Mouse (Mus musculus) left cerebral cortex, adult 18-20 months (tissue): Measurements from ENCODE around the gene Taf6. TPM values are rescaled to one million over a fixed set of nuclear protein-coding genes. Genes with fewer than 3 reads are reported as not detected.

Experiments
- DNase-seq, 2 experiments: peaks; one replicate each; pipeline ENCODE4 v3.0.0; 2021 to 2022; ENCODE audit warnings: low spot score in 2 of 2, mixed read lengths in 1 of 2
- microRNA-seq, 2 experiments: library from miRNA; unstranded; fragments of <30 nt; microRNA quantifications; one replicate each; pipeline ENCODE4 v1.2.0; 2021
- total RNA-seq, 2 experiments: library from RNA; stranded (reverse); gene quantifications; 2 replicates each; pipeline ENCODE4 v1.2.3; 2021

The Taf6 gene
- total RNA-seq, 2 experiments from 2014 or later, result 42.4 to 43.2 TPM

DNA sequence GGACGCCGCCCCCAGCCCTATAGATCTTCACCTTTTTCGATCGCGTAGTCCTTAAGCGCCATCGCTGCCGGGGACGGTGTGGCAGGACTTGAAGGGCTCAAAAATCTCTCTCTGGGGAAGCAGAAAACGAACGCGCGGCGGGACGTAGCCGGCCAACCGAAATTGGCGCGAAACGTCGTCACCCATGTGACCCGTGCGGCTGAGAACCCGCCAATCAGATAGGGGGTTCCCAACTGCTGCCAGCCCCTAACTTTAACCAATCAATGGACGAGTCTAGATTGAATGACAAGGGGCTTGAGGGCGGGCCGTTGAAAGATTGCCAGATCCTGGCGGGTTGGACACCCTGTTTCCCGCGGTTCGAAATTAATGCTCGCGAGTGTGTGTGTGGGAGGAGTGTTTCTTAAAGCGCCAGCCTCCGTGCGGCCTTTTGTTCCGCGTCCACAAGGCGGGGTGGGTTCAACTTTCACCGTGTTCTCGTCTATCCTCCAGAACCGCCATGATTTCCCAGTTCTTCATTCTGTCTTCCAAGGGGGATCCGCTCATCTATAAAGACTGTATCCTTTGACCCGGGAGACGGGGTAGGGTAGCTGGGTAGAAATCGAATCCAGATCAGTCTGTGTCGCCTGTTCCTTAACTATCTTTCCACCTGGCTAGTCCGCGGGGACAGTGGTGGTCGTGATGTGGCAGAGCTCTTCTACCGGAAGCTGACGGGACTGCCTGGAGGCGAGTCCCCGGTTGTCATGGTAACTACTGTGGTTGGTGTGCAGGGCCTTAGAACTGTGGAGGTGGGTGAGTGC is 15.4 kb downstream of the Taf6 start, which contains the start of the genes Ap4m1 and Mcm7:
TSS of gene Ap4m1 (plus strand) at position 308 of the 797 bp plus-strand sequence.
TSS of gene Mcm7 (minus strand) at position 728 of the 797 bp plus-strand sequence.
- peak; percentile 96 to 97 for DNase-seq

DNA sequence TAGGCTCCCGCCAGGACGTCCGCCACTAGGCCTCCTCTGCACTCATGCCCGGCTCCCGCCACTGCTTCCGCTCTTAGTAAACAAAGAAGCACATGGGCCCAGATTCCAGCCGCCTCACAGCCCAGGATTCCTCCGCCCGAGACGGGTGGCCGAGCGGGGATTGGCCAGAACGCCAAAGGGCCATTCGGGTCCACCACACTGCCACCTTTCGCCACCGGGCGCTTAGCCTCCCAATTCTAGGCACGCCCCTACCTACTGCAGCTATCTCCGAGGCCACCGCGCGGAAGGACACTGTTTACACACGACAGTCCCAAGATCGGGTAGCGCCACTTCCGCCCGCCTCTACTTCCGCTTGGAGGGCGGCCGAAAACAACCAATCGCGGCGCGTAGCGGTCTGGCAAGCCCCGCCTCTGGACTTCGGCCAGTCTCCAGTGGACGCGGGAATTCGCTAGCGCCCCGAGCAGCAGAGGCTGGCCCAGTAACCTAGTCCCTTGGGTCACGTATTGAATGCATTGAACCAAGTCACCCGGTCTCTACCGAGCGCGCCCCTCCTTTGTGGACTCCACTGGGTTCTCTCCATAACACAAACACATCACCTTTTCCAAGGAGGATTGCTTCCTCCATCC is 16.2 kb downstream of the Taf6 start:
- DNase-seq, result peak; percentile 96 to 97

DNA sequence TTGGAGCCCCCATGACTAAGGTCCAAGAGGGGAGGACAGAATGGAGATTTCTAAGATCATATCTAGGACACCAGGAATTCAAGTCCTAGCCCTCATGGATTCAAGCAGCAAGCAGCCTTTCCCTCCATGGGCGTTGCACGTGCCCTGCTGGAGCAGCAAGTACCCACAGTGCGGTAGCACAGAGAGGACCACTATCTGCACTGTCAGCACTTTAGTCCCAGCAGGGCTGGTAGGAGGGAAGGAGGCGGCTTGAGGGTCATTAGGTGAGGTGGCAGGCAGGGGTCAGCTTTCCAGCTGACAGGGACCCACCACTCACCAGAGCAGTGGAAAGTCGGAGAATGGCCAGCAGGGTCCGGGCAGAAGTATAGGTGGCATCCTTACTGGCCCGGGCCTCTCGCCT is 21.7 kb downstream of the Taf6 start:
- DNase-seq, result no peak

DNA sequence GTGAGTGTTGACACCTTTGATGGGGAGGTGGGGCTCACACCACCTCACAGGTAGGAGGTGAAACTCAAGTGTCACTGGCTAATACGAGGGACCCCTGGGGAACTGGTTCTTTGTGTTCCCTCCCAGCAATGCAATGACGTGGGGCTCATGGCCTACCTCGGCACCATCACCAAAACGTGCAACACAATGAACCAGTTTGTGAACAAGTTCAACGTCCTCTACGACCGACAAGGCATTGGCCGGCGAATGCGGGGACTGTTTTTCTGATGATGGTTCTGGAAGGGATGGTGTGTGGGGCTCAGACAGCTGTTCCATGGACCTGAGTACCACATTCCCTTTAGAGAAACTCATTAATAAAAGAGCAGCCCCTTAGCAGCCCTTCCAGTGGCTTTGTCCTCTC is 23.6 kb downstream of the Taf6 start:
- DNase-seq, result no peak

DNA sequence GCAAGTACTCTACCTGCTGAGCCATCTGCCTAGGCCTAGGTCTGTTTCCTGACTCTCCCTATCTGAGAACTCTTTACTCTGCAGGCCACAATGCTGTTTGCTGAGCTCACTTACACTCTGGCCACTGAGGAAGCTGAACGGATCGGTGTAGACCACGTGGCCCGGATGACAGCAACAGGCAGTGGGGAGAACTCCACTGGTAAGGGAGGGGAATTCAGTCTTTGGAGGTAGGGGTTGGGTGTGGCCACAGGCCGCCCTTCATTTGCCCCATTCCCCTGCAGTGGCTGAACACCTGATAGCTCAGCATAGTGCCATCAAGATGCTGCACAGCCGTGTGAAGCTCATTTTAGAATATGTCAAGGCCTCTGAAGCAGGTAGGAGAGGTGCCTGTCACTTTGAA is 24.2 kb downstream of the Taf6 start:
- no peak for DNase-seq

DNA sequence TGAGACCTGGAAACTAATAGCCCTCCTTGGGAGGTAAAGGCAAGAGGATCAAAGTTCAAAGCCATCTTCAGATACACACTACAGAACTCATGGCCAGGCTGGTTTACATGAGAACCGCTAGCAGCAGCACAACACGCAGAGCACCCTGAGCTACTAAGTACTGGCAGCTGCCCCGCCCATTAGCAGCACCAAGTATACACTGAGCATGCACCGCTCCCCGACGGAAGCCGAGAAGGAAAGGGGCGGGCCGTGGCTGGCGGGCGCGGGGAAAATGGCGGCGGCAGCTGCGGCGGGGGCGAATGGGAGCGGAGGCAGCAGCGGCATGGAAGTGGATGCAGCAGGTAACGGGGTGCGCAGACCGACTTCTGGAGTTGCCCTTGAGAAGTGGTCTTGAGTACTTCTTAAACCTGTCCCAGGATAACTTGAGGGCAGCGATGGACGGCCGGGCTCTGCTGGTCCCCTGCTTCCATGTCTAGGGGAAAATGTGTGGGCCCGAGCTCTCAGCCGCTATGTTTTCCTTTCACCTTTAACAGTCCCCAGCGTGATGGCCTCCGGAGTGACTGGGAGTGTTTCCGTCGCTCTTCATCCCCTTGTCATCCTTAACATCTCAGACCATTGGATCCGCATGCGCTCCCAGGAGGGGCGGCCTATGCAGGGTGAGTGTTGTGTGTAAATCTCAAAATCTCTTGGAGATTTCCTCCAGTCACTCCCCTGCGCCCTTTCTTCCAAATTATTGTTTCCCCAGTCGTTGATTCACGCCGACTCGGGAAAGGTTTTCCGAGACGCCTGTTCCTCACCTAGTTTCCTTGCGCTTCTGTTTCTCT is 26.2 kb downstream of the Taf6 start, which contains the start of gene Cops6:
TSS of gene Cops6 (plus strand) at position 230 of the 824 bp plus-strand sequence.
- peak; percentile 97 to 98 for DNase-seq

DNA sequence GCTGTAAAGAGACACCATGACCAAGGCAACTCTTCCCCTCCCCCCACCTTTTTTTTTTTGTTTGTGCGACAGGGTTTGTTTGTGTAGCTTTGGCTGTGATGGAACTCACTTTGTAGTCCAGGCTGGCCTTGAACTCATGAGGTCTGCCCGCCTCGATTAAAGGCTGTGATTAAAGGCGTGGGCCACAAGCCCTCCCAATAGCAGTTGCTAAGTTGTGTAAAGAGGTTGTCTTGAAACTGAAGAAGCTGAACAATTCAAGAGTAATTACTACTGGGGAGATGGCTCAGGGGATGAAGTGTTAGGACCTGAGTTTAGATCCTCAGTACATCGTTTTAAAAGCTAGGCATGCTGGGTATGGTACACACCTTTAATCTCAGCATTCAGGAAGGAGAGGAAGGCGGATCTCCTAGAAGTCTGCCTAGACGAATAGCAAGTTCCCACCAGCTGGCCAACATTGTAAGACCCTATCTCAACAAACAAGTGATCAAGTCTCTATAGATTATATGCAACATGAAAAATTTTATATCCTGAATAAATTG is 27.0 kb downstream of the Taf6 start:
- DNase-seq, result no peak

DNA sequence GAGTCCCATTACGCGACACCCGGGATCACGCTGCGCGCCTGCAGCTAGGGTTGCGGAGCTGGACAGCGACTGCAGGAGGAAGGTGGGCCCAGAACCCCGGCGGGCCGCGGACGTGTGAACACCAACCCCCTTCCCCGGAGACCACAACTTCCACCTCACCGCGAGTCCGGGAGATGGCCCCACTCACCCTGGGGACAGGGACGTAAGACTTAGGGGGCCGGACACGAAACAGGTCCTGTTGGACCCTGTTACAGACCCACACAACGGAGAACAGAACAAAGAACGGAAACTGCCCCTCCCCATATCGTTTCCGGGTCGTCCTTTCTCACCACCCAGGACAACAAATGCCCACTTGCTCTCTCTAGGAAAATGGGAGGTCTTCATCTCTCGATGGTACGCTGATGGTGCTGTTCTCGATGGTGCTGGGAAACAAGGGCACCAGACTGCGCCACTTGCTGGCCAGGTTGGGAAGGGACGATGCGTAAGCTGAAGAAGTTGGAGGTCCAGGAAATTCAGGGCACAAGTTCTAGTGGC is 31.7 kb downstream of the Taf6 start, which contains the start of gene Zfp113:
TSS of gene Zfp113 (minus strand) at position 302 of the 534 bp plus-strand sequence.
- peak; percentile 85 to 91 for DNase-seq

DNA sequence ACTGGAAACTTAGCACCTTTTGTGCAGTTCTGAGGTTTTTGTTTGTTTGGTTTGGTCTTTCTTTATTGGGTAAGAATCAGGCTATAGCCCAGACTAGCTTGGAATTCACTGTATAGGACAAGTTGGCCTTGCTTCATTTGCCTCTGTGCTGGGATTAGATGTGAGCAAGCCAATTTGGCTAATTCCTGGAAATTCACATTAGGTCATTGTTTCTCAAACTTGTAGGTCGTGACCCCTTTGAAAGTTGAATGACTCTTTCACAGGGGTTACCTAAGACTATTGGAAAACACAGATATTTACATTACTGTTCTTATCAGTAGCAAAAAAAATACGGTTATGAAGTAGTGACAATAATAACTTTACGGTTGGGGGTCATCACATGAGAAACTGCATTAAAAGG is 32.9 kb downstream of the Taf6 start:
- DNase-seq, result no peak

DNA sequence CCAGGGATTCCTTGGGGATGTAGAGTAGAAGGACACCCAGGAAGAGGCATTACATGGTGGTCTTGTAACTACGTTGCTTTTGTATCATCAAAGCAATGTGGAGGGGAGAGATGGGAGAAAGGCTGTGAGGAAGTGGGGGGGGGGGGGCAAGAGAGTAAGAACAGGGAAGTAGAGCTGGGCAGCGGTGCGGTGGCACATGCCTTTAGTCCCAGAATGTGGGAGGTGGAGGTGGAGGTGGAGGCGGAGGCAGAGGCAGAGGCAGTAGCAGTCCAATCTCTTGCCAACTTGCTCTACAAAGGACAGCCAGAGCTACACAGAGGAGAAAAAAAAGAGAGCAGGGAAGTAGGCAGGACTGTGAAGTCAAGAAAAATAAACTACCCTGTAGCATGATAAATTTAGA is 48.7 kb downstream of the Taf6 start:
- no peak for DNase-seq

DNA sequence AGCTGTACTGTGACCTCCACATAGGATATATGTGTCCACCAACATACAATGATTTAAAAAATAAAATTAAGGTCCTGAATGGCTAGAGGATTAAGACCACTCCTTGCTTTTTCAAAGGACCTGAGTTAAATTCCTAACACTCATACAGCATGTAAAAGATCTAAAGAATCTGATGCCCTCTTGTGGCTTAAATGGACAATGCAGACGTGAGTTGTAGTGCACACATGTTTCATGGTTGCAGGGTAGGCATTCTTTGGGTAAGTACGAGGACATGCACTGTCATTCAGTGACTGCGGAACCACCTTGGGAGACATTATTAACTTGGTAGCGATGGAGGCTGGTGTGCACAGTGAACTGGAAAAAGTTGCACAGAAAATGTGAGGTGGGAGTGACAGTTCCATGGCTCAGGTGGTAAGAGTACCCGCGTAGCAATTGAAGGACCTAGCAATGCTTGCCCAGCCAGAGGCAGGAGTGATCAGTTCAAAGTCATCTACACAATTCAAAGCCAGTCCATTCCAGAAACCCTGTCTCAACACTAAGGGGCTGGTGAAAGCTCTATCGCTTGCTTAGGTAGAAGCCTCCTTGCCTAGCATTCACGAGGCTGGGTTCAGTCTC is 49.2 kb downstream of the Taf6 start:
- DNase-seq, result peak in 1 of 2 experiments; percentile 48

DNA sequence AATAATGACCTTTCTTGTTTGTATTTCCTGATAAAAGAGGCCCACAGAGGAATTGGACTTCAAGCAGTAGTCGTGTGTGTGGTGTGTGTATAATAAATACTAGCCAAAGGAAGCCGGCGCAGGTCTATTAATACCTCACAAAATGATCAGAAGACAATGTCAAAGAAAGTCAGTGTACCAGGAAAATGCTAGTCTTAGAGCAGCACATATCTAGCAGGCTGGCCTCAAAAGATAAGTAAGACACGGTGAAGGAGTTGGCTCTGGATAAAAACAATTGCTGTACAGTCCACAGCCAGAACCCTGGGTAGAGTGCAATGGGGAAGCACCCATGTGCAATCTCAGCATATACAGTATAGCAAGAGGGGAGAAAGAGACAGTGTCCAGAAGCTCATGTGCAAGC is 50.0 kb downstream of the Taf6 start:
- DNase-seq, result no peak

DNA sequence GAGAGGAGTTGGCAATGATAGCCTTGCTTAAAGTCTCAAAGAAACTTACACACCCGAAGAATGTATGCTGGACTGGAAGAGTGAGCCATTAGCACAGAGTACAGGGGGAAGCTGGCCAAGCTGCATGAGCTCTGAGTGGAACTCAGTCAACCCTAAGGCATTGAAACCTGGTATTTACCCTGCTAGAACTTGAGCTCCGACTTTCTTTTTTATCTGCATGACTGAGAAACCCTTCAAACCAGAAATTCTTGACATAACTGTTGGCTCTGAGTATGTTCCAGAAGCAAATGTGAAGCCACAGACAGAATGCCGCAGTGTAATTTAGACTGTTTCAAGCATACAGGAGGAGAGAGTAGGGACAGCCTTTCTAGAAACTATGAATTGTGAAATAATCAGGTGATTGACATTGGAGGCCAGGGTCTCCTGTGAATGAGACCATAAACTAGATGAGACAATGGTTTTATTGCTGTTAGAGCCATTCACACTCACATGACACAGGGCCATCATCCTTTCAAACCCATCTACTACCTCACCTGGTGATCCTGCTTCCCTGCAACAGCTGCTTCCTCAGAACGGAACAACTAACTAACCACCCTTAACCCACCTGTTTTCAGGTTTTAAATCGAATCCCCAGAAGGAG is 54.7 kb downstream of the Taf6 start:
- no peak for DNase-seq

Small RNA genes within 50 kb of the gene (microRNA-seq; reads per million reads assigned to microRNA genes)
- gene Mir106b, result 254 to 334 reads per million in 2 experiments
- gene Mir25, result 46.1 to 68.6 reads per million in 2 experiments
- 1,043 to 1,106 reads per million in 2 experiments for gene Mir93

Other genes starting within 250 kb of the Taf6 start
- 10 to 100 TPM; 13.0 to 15.0 TPM for gene Gjc3, start 224.4 kb downstream of the Taf6 start, total RNA-seq
- gene Azgp1, start 205.9 kb downstream of the Taf6 start, total RNA-seq, result not detected
- gene Smok3a, start 166.2 kb downstream of the Taf6 start, total RNA-seq, result not detected
- gene Smok3b, start 166.0 kb downstream of the Taf6 start, total RNA-seq, result not detected
- not detected for gene Smok3c, start 134.3 kb downstream of the Taf6 start, total RNA-seq
- gene Zkscan1, start 102.4 kb downstream of the Taf6 start, total RNA-seq, result 10 to 100 TPM; 40.5 to 42.3 TPM
- 10 to 100 TPM; 17.2 to 17.4 TPM for gene Zscan21, start 70.5 kb downstream of the Taf6 start, total RNA-seq
- 10 to 100 TPM; 11.2 to 12.6 TPM for gene Zfp113, start 31.7 kb downstream of the Taf6 start, total RNA-seq
- gene Cops6, start 26.4 kb downstream of the Taf6 start, total RNA-seq, result 100 to 1,000 TPM; 142 to 146 TPM
- 10 to 100 TPM; 19.9 to 22.1 TPM for gene Ap4m1, start 15.4 kb downstream of the Taf6 start, total RNA-seq
- 10 to 100 TPM; 14.0 to 15.7 TPM for gene Mcm7, start 15.0 kb downstream of the Taf6 start, total RNA-seq
- gene Cnpy4, start within 50 bp of the Taf6 start, total RNA-seq, result 10 to 100 TPM; 13.0 to 16.3 TPM
- gene Mblac1, start 6.9 kb upstream of the Taf6 start, total RNA-seq, result 1 to 10 TPM; 8.6 TPM
- under 1 TPM; 0.23 to 0.26 TPM for gene Nxpe5, start 38.4 kb upstream of the Taf6 start, total RNA-seq
- gene Lamtor4, start 68.0 kb upstream of the Taf6 start, total RNA-seq, result 10 to 100 TPM; 50.7 to 56.1 TPM
- 10 to 100 TPM; 61.4 to 71.1 TPM for gene BC037034, start 76.6 kb upstream of the Taf6 start, total RNA-seq
- 1 to 10 TPM; 2.5 to 3.5 TPM for gene Gal3st4, start 85.4 kb upstream of the Taf6 start, total RNA-seq
- gene Gm43720, start 92.5 kb upstream of the Taf6 start, total RNA-seq, result not detected
- gene Gpc2, start 92.6 kb upstream of the Taf6 start, total RNA-seq, result 1 to 10 TPM in 1 of 2 experiments, under 1 TPM in 1; 0.95 to 1.2 TPM
- gene Stag3, start 92.8 kb upstream of the Taf6 start, total RNA-seq, result 1 to 10 TPM in 1 of 2 experiments, under 1 TPM in 1; 0.37 to 1.3 TPM
- gene Pvrig, start 154.5 kb upstream of the Taf6 start, total RNA-seq, result under 1 TPM in 1 of 2 experiments, not detected in 1; 0.42 TPM